Mouse (Mus musculus): ENCODE measurements around the gene Pou2f2.

Gene Pou2f2

GRCm38 (mm10) chr7:25099581-25099980 is 79.9 kb downstream of the Pou2f2 start:
- DNase-seq (ENCODE audit: low spot score in 2 of 2) = no peak

- DNase-seq (ENCODE audit: low spot score in 2 of 2) = no peak
Measured at GRCm38 (mm10) chr7:25098169-25098568, 81.4 kb downstream of the Pou2f2 start.

- no peak for DNase-seq (ENCODE audit: low spot score in 2 of 2)
Measured at GRCm38 (mm10) chr7:25089875-25090274, 89.7 kb downstream of the Pou2f2 start.

- DNase-seq (ENCODE audit: low spot score in 2 of 2) = no peak
Measured at GRCm38 (mm10) chr7:25088968-25089367, 90.6 kb downstream of the Pou2f2 start.

- no peak for DNase-seq (ENCODE audit: low spot score in 2 of 2)
Measured at GRCm38 (mm10) chr7:25088531-25088930, 91.0 kb downstream of the Pou2f2 start.

DNA sequence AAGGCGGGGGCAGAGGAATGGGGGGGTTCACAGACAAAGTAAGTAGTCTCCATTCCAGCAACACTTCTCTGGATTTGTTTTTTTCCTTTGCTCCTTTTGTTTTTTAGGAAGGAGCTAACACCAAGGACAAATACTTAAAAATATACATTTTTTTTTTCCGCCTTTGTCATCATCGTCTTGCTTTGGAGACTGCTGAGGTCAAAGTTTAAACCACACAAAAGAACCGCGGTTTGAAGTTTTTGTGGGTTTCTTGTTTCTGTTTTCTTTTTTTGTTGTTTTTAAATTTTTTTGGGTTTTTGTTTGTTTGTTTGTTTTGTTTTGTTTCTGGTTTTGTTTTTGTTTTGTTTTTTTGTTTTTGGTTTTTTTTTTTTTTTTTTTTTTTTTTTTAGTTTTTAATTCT is 91.6 kb downstream of the Pou2f2 start:
- DNase-seq (ENCODE audit: low spot score in 2 of 2) = no peak

GRCm38 (mm10) chr7:25087256-25087912 is 92.1 kb downstream of the Pou2f2 start:
- no peak for DNase-seq (ENCODE audit: low spot score in 2 of 2)

DNA sequence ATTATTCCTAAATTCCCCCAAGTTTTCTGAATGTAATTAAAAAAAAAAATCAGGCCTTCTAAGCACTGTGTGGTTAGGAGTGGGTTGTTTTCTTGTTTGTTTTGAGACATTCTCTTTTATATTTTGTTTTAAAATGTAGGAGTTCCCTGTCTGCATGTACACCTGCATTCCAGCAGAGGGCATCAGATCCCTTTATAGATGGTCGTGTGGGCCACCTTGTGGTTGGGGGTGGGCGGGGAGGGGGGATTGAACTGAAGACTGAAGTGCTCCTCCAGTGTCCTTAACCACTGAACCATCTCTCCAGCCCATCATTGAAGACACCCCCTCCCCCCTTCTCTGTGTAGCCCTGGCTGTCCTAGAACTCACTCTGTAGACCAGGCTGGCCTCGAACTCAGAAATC is 92.9 kb downstream of the Pou2f2 start:
- no peak for DNase-seq (ENCODE audit: low spot score in 2 of 2)

DNA sequence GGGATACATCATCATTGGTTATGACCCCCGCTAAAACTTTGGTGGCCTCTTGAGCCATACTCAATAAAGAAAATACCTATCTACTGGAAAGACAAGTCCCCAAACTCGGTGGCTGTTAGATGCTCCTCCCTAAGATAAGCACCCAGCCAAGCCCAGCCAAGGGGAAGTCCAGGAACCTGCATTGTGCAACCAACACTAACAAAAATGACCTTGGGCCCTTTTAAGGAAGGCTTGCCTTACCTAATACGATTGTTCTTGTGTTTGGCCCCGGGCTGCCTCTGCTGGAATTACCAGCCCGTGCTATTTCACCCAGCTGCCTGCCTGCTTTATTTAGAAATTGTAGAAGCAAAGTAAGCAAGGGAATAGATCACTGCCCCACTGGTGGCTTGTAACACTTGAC is 94.9 kb downstream of the Pou2f2 start:
- DNase-seq (ENCODE audit: low spot score in 2 of 2) = no peak

GRCm38 (mm10) chr7:25082510-25082909 is 97.0 kb downstream of the Pou2f2 start:
- DNase-seq (ENCODE audit: low spot score in 2 of 2) = peak in 1 of 2 experiments; percentile 55

DNA sequence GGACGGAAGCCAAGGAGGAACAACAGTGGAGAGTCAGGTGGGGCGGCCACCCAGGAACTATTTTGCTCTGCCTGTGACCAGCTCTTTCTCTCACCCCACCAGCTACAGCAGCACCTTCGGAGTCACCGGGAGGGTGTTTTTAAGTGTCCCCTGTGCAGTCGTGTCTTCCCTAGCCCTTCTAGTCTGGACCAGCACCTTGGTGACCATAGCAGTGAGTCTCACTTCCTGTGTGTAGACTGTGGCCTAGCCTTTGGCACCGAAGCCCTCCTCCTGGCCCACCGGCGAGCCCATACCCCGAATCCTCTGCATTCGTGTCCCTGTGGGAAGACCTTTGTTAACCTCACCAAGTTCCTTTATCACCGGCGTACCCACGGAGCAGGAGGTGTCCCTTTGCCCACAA is 99.1 kb downstream of the Pou2f2 start:
- no peak for DNase-seq (ENCODE audit: low spot score in 2 of 2)

DNA sequence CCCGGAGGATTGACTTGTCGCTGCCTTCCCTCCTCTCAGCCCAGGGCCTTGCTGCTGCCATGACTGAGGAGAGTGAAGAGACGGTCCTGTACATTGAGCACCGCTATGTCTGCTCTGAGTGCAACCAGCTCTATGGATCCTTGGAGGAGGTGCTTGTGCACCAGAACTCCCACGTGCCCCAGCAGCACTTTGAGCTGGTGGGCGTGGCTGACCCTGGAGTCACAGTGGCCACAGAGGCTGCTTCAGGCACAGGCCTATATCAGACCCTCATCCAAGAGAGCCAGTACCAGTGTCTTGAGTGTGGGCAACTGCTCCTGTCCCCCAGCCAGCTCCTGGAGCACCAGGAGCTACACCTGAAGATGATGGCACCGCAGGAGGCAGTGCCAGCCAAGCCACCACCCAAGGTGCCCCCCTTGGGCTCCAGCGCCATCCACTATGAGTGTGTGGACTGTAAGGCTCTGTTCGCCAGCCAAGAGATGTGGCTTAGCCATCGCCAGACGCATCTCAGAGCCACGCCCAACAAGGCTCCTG is 100.0 kb downstream of the Pou2f2 start:
- no peak for DNase-seq (ENCODE audit: low spot score in 2 of 2)

- DNase-seq (ENCODE audit: low spot score in 2 of 2) = no peak
Measured at GRCm38 (mm10) chr7:25077414-25077755, 102.1 kb downstream of the Pou2f2 start.

DNA sequence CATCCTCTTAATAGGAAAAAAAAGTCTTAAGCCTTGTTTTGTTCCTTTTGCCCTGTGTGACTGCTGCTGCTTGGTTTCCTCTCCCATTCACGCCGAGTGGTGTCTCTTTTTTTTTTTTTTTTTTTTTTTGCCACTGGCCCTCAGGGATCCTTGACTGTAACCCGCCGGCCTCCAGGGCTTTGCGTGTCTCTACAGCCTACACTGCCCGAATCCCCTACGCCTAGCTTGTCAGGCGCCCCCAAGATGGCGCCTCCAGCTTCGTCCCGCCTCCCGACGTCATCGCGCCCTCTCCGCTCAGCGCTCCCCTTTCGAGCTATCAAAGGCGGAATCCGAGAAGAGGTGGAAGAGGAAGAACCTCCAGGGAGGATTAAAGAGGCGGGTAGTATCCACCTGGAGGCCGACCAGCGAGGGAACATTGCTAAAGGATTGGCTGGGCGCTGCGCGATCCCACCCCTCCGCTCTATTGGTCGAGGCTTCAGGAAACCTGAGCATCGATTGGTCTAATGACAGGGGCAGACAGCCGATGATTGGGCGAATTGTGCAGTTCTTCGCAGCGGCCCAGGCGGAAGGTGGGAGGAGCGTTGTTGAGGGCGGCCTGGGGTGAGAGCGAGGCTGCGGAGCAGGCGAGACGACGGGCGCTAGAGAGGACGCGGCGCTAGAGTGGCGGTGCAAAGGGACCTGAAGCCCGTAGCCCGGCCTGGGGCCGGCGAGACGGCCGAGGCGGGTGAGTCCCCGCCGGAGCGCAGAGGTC is 102.7 kb downstream of the Pou2f2 start:
- DNase-seq (ENCODE audit: low spot score in 2 of 2) = peak; percentile 97

DNA sequence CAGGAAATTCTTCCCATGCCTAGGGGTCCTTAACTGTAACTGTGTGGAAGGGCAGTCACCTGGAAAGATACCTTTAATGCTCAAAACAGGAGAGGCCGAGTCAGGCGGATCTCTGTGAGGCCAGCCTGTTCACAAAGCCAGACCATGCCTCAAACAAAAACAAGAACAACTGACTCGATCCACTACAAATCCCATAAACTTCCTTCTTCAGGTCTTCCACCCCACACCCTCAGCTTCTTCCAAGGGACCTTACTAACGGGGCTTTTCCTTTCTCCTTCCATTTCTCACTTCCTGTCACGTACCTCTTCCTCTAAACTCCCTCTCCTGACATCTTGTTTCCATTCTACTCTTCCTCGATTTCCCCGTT is 103.2 kb downstream of the Pou2f2 start:
- DNase-seq (ENCODE audit: low spot score in 2 of 2) = no peak

DNA sequence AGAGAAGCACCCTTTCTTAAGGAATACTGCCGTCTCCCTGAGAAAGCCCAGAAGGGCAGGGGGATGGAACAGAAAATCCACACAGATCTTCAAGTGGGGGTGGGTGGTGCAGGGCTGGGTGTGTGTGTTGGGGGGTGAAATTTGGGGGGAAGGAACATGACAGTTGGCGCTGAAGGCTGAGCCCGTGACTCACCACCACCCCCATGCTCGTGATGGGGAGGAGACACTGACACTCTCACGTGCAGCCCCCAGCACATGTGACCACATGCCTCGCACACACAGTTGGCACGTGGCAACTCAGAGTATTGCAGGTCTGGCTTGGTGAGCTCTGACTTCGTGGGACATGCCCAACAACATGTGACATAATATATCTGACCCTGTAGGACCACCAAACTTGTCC is 105.6 kb downstream of the Pou2f2 start:
- DNase-seq (ENCODE audit: low spot score in 2 of 2) = no peak

- peak in 1 of 2 experiments; percentile 21 for DNase-seq (ENCODE audit: low spot score in 2 of 2)
Measured at GRCm38 (mm10) chr7:25072716-25073390, 106.7 kb downstream of the Pou2f2 start.

DNA sequence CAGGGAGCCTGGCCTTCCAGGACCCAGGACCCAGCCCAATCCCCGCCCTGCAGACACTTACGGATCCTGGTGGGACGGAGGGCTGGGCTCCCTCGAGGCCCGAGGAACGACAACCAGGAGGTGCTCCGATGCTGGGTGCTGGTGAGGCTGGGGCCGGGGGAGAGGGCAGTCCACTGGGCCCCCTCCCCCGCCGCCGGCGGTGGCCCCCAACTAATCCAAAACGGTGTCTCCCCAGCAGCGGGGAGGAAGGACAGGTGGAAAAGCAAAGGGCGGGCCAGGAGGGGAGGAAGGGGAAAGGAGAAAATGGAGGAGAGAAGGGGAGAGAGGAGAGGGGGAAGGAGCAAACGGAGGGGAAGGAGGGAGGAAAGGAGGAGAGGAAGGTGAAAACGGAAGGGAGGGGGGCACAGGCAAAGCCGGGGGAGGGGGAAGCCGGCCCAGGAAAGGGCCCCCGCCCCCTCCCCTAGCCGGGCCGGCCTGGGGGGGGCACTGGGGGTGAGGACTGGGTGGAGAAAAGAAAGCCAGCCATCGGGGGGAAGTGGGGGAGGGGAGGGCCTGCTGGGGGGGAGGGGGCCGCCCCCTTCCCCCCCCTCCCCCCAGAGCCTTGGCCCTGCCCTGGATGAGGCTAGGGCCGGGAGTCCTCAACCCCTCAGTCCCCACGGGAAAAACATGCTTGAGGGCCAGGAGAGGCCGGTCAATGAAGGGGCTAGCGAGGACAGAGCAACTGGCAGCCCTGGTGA is 107.4 kb downstream of the Pou2f2 start, which contains the start of the genes Grik5 and Zfp574:
Gene Grik5, minus strand, starts transcription at position 368 of the 737 bp plus-strand sequence.
Gene Zfp574, plus strand, starts transcription at position 589 of the 737 bp plus-strand sequence.
- DNase-seq (ENCODE audit: low spot score in 2 of 2) = no peak

DNA sequence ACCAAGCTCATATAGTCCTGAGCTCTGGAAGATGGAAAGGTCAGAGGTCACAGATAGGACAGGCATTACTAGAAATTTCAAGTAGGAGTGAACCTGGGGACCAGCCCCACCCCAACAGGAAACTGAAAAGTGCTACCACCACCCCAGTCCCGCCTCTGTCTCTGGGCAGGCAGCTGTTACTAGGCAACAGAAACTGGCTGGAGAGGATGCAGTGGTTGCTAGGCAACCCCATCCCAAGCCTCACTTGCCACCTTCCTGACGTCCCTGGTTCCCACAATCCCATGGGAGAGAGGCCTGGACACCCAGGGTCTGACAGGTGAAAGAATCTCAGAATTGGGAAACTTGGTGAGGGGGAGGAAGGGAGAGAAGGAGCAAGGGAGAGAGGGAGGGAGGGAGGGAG is 110.8 kb downstream of the Pou2f2 start:
- no peak for DNase-seq (ENCODE audit: low spot score in 2 of 2)

GRCm38 (mm10) chr7:25067909-25068656 is 111.4 kb downstream of the Pou2f2 start:
- DNase-seq (ENCODE audit: low spot score in 2 of 2) = no peak

- no peak for DNase-seq (ENCODE audit: low spot score in 2 of 2)
Measured at GRCm38 (mm10) chr7:25067338-25067737, 112.2 kb downstream of the Pou2f2 start.
